Mouse (Mus musculus): ENCODE measurements around the gene Tmc5. TPM values are rescaled to one million over a fixed set of nuclear protein-coding genes. Genes with fewer than 3 reads are reported as not detected.

The Tmc5 gene
- polyA plus RNA-seq, 3 experiments from 2014 or later: not detected

GRCm38 (mm10) chr7:118611185-118611749 lies 14.2 kb downstream of the Tmc5 start:
- ATAC-seq: no peak

- no peak for ATAC-seq
Measured at GRCm38 (mm10) chr7:118611933-118612332, 14.8 kb downstream of the Tmc5 start.

- ATAC-seq: no peak
Measured at GRCm38 (mm10) chr7:118614076-118614475, 17.0 kb downstream of the Tmc5 start.

GRCm38 (mm10) chr7:118618104-118618503 lies 21.0 kb downstream of the Tmc5 start:
- no peak for ATAC-seq

- ATAC-seq: no peak
Measured at GRCm38 (mm10) chr7:118620243-118620906, 23.3 kb downstream of the Tmc5 start.

- ATAC-seq: no peak
Measured at GRCm38 (mm10) chr7:118621094-118621493, 24.0 kb downstream of the Tmc5 start.

- no peak for ATAC-seq
Measured at GRCm38 (mm10) chr7:118627550-118628298, 30.6 kb downstream of the Tmc5 start.

GRCm38 (mm10) chr7:118633094-118633493 lies 36.0 kb downstream of the Tmc5 start:
- ATAC-seq: no peak

GRCm38 (mm10) chr7:118633951-118634350 lies 36.9 kb downstream of the Tmc5 start:
- no peak for ATAC-seq

GRCm38 (mm10) chr7:118637466-118637865 lies 40.4 kb downstream of the Tmc5 start:
- no peak for ATAC-seq

- ATAC-seq: no peak
Measured at GRCm38 (mm10) chr7:118646237-118646636, 49.1 kb downstream of the Tmc5 start.

GRCm38 (mm10) chr7:118649328-118649727 lies 52.2 kb downstream of the Tmc5 start:
- ATAC-seq: no peak

- ATAC-seq: no peak
Measured at GRCm38 (mm10) chr7:118650119-118650518, 53.0 kb downstream of the Tmc5 start.

GRCm38 (mm10) chr7:118650891-118651290 lies 53.8 kb downstream of the Tmc5 start:
- no peak for ATAC-seq

GRCm38 (mm10) chr7:118652572-118653295 lies 55.6 kb downstream of the Tmc5 start:
- no peak for ATAC-seq

GRCm38 (mm10) chr7:118656730-118657129 lies 59.6 kb downstream of the Tmc5 start:
- ATAC-seq: no peak

GRCm38 (mm10) chr7:118667773-118668172 lies 70.7 kb downstream of the Tmc5 start:
- ATAC-seq: no peak

GRCm38 (mm10) chr7:118670142-118670541 lies 73.0 kb downstream of the Tmc5 start:
- ATAC-seq: no peak

- ATAC-seq: no peak
Measured at GRCm38 (mm10) chr7:118676826-118677225, 79.7 kb downstream of the Tmc5 start.

- peak; percentile 56 for ATAC-seq
Measured at GRCm38 (mm10) chr7:118688199-118688598, 91.1 kb downstream of the Tmc5 start.

- ATAC-seq: no peak
Measured at GRCm38 (mm10) chr7:118689088-118689487, 92.0 kb downstream of the Tmc5 start.

- no peak for ATAC-seq
Measured at GRCm38 (mm10) chr7:118691287-118691686, 94.2 kb downstream of the Tmc5 start.

- no peak for ATAC-seq
Measured at GRCm38 (mm10) chr7:118696146-118696545, 99.0 kb downstream of the Tmc5 start.
